Mouse (Mus musculus) lung, adult 2 months (tissue): ENCODE results near the gene Iqcd.

Experiments
- CTCF ChIP-seq: fragments of 200-500 bp; IDR thresholded peaks from 2 replicates; pipeline ENCODE4 v1.5.1; 2011; ENCODE audit warnings: mild to moderate bottlenecking, low read length, control low read depth; ENCODE audit not compliant: insufficient read depth
- POLR2A ChIP-seq: fragments of 200-500 bp; IDR thresholded peaks from 2 replicates; pipeline ENCODE4 v1.6.1; 2011; ENCODE audit warnings: low read depth, mild to moderate bottlenecking, control low read depth, low read length, borderline replicate concordance; ENCODE audit errors: extremely low read depth

- TF ChIP-seq POLR2A = no peak
- TF ChIP-seq CTCF = no peak
Measured at GRCm38 (mm10) chr5:120634860-120635259, 46.0 kb downstream of the Iqcd start.
